Mouse (Mus musculus): ENCODE data around the gene Gm44973. TPM values are rescaled to one million over a fixed set of nuclear protein-coding genes. Genes with fewer than 3 reads are reported as not detected.

Gm44973 gene
- 0.05 and 0.06 TPM in 2 replicates for polyA plus RNA-seq (2012; rRNA removed)

DNA sequence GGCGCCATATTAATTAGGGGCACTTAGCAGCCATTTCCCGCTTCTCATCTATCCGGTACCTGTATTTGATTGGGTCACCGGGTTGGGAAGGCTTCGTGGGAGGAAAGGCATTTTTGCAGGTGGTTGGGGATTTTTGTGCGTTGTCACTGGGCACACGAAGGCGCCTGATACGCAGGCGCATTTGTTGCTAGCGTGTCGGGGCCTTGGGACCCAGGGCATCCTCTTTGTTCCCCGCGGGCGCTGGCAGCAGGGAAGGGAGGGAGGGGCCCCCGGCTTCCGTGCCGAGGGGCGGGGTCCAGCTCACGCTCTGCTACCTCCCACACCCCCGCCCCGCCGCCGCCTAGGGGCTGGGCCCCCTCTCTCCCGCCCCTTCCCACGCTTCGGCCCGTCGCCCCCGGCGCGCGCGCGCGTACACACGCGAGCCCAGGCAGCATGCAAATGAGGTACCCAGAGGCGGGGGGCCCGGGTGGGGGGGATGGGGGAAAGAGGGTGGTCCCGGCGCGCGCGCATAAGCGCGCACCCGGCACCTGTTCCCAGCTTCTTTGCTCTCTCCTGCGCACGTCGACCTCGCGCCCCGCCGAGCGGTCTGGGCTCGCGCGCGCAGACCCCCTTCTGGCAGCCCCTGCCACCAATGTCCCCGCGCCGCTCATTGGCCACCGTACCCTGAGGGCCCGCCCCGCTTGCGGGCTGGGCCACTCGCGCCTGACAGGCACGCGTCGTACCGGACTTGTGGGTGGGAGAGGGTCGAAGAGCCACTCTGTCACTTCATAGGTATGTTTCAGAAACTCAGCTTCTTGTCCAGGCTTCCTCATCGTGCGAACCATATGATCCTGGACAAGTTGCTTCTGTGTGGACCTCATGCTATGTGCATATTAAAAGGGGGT lies at the start of gene Gm44973:
Gene Gm44973, plus strand, starts transcription at position 379 of the 884 bp plus-strand sequence.

DNA sequence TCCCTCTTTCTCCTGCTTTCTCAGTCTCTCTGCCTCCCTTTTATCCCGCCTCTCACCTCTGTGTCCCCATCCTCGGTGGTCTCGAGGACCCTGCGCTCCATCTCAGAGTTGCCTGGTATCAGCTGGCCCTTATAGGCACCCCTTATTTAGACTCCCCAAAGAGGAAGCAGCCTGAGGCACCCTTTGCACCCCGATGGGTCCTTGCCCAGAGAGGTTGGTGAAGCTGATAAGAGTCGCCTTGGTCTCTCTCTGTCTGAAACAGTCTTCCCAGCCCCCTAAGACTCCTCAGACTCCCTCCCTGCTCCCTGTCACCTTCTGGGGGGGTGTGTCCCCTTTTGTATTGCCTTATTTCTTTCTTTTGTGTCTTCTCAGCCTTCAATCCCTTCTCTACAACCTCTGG lies 44.2 kb upstream of the Gm44973 start, which contains the start of gene Sbk3:
Gene Sbk3, minus strand, starts transcription at position 101 of the 400 bp plus-strand sequence.

GRCm38 (mm10) chr7:4996003-4996895 lies 19.0 kb upstream of the Gm44973 start, which contains the start of gene Zfp579:
Gene Zfp579, minus strand, starts transcription at chr7:4996158.

DNA sequence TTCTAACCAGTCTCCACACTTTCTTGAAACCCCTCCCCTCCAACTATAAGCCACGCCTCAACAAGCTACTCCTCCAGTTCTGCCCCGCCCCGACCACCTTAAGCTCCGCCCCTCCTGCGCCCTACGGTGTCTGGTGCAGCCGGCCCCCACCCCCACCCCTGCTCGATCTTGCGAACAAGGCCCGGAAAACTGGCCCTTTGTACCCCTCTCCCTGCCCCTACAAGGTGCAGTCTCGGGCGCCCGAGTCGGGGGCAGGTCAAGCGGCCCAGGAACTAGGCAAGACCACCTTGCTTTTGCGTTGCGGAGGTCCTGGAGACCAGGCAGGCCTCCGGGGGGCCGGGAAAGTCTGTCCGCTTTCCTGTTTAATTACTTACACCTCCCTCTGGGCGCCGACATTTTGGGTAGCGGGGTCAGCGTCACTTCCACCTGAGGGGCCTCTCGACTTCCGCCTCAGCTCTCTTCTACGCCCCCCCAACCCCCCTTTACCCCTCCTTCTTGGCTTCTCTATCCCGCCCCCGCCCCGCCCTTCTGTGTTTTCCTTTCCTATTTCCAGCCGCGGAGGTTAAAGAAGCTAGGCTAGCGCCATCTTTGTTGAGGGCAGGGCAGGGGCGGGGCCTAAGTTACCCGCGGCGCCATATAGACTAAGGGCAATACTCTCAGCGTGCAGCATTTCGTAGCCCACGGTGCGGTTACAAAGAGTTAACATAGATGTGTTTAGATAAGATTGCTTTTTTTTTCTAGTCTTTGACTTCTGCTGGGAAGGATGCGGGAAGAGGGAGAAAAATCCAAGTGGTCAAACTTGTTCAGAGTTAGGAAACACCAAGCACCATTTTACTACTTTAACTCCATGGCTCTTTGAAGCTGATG lies 812 bp upstream of the Gm44973 start, which contains the start of the genes Zfp524 and Fiz1:
Gene Zfp524, plus strand, starts transcription at position 165 of the 867 bp plus-strand sequence.
Gene Fiz1, minus strand, starts transcription at position 447 of the 867 bp plus-strand sequence.

DNA sequence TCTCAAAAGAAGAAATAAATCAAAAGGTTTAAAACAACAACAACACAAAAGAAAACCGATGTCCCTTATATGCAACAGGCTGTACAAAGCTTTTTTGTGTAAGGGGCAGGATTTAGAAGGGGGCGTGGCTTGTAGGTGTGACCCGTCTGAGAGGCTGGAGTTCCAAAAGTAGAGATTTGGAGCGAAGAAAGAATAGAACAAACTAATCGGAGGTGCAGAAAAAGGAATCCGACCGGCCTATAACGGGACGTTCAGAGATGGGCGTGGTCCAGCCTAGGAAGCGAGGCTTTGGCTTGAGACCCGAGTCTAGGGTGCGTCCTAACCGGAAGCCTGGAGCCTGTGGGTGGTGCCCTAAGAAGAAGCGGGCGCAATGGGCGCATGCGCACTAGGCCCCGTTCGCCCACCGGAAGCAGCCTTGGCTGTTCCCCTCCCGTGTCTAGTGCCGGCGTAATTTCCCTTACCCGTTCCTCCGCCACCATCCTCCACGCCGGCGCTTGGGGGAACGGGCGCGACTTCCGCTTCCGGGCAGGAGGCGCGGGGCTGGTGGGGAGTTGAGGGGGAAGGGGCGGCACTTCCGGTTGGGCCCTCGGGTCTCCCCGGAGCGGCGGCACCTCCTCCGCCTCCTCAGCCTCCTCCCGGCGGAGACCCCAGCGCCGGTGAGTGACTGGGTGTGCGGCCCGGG lies 4.8 kb downstream of the Gm44973 start, which contains the start of the genes Zfp865 and Ccdc106:
Gene Zfp865, plus strand, starts transcription at position 377 of the 682 bp plus-strand sequence.
Gene Ccdc106, plus strand, starts transcription at position 554 of the 682 bp plus-strand sequence.

GRCm38 (mm10) chr7:5033818-5034217 lies 18.5 kb downstream of the Gm44973 start, which contains the start of gene 4632433K11Rik:
Gene 4632433K11Rik, plus strand, starts transcription at chr7:5034118.

GRCm38 (mm10) chr7:5038109-5038732 lies 22.9 kb downstream of the Gm44973 start, which contains the start of gene Zfp784:
Gene Zfp784, minus strand, starts transcription at chr7:5038446.

GRCm38 (mm10) chr7:5051193-5052192 lies 36.2 kb downstream of the Gm44973 start, which contains the start of gene Zfp580:
Gene Zfp580, plus strand, starts transcription at chr7:5051538.

DNA sequence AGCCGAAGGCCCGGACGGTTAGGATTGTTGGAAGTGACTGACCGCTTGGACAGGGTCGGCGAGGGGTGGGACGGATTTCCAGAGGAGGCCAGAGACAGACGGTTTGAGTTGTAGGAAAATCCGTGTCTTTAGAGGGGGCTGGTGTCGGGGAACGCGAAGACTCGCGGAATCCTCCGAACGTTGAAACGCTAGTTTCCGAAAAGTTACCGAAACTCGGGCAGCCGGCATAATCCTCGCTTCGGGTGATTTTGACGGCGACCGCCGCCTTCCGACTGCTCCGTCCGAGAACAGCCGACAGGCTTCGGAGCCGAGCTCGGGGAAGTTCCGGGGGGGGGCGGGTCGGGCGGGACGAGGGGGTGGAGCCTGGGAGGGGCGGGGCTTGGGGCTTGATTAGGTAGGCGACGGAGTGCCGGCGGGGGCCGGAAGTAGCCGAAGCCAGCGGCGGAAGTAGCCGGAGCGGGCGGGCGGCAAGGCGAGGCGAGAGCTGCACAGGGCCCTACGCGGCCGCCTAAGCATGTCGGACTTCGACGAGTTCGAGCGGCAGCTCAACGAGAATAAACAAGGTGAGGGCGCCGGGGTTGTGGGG lies 46.6 kb downstream of the Gm44973 start, which contains the start of gene U2af2:
Gene U2af2, plus strand, starts transcription at position 370 of the 586 bp plus-strand sequence.

DNA sequence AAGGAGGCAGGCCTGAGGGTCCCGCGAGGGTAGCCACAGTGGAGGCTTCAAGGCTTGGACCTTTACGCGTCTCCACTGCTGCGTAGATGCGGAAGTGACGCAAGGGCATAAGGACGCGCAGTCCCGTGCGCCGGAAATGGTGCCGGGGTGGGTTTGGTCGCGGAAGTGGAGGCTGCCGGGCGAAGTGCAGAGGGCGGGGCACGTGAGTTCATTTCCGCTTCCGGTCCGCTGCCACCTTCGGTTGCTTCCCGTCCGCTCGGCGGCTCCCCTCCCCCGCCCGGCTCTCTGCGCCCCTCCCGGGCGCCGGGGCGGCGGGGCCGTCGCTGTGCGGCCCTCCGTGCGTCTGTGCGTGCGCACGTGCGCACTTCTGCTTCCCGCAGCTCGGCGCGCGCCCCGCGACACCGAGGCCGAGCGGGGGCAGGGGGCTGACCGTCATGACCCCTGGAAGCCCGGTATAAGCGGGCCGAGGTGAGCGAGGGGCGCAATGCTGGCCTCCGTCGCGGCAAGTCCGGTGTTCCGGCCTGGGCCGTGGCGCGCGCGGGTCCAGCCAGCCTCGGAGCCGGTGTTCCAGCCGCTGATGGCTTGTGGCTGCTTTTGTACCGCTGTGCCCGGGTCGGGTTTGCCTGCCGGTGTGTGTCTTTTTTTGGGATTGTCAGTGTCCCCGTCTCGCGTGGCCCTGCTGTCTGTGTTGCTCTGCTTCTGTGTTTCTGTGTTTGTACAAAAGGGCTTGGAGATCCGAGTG lies 64.9 kb downstream of the Gm44973 start, which contains the start of gene Epn1:
Gene Epn1, plus strand, starts transcription at position 226 of the 742 bp plus-strand sequence.

Other genes starting within 250 kb of the Gm44973 start
- gene Fam71e2, start 244.2 kb upstream of the Gm44973 start, polyA plus RNA-seq (2012; rRNA removed), result not detected in 2 replicates
- gene Il11, start 232.6 kb upstream of the Gm44973 start, polyA plus RNA-seq (2012; rRNA removed), result 0.02 TPM in 2 replicates
- gene Tmem190, start 232.6 kb upstream of the Gm44973 start, polyA plus RNA-seq (2012; rRNA removed), result not detected in 2 replicates
- 6.5 and 7.0 TPM in 2 replicates for gene Tmem238, start 225.8 kb upstream of the Gm44973 start, polyA plus RNA-seq (2012; rRNA removed)
- 272 and 305 TPM in 2 replicates for gene Rpl28, start 222.6 kb upstream of the Gm44973 start, polyA plus RNA-seq (2012; rRNA removed)
- 224 and 291 TPM in 2 replicates for gene Ube2s, start 202.9 kb upstream of the Gm44973 start, polyA plus RNA-seq (2012; rRNA removed)
- gene Shisa7, start 170.8 kb upstream of the Gm44973 start, polyA plus RNA-seq (2012; rRNA removed), result 0.01 and 0.02 TPM in 2 replicates
- 1.9 and 2.1 TPM in 2 replicates for gene Isoc2b, start 145.2 kb upstream of the Gm44973 start, polyA plus RNA-seq (2012; rRNA removed)
- gene Isoc2a, start 138.3 kb upstream of the Gm44973 start, polyA plus RNA-seq (2012; rRNA removed), result 5.9 and 6.6 TPM in 2 replicates
- 0.07 and 0.08 TPM in 2 replicates for gene Gm36210, start 109.0 kb upstream of the Gm44973 start, polyA plus RNA-seq (2012; rRNA removed)
- gene Zfp628, start 100.3 kb upstream of the Gm44973 start, polyA plus RNA-seq (2012; rRNA removed), result 2.6 and 2.8 TPM in 2 replicates
- 0.36 and 0.53 TPM in 2 replicates for gene Nat14, start 93.5 kb upstream of the Gm44973 start, polyA plus RNA-seq (2012; rRNA removed)
- gene Ssc5d, start 89.7 kb upstream of the Gm44973 start, polyA plus RNA-seq (2012; rRNA removed), result 0.08 and 0.35 TPM in 2 replicates
- not detected in 2 replicates for gene Sbk2, start 51.1 kb upstream of the Gm44973 start, polyA plus RNA-seq (2012; rRNA removed)
- 0.02 TPM in 1 of 2 replicates, not detected in the other for gene Sbk3, start 44.3 kb upstream of the Gm44973 start, polyA plus RNA-seq (2012; rRNA removed)
- 6.4 and 7.8 TPM in 2 replicates for gene Zfp579, start 19.3 kb upstream of the Gm44973 start, polyA plus RNA-seq (2012; rRNA removed)
- gene Zfp524, start 1.1 kb upstream of the Gm44973 start, polyA plus RNA-seq (2012; rRNA removed), result 8.2 and 9.0 TPM in 2 replicates
- gene Fiz1, start 799 bp upstream of the Gm44973 start, polyA plus RNA-seq (2012; rRNA removed), result 11.0 and 12.0 TPM in 2 replicates
- gene Zfp865, start 4.9 kb downstream of the Gm44973 start, polyA plus RNA-seq (2012; rRNA removed), result 4.9 and 5.9 TPM in 2 replicates
- 0.42 and 0.45 TPM in 2 replicates for gene Ccdc106, start 5.1 kb downstream of the Gm44973 start, polyA plus RNA-seq (2012; rRNA removed)
- not detected in 2 replicates for gene 4632433K11Rik, start 18.6 kb downstream of the Gm44973 start, polyA plus RNA-seq (2012; rRNA removed)
- gene Zfp784, start 22.9 kb downstream of the Gm44973 start, polyA plus RNA-seq (2012; rRNA removed), result 0.83 and 1.1 TPM in 2 replicates
- 1.2 and 1.3 TPM in 2 replicates for gene Zfp580, start 36.0 kb downstream of the Gm44973 start, polyA plus RNA-seq (2012; rRNA removed)
- 130 and 139 TPM in 2 replicates for gene U2af2, start 46.6 kb downstream of the Gm44973 start, polyA plus RNA-seq (2012; rRNA removed)
- 45.0 and 54.7 TPM in 2 replicates for gene Epn1, start 64.7 kb downstream of the Gm44973 start, polyA plus RNA-seq (2012; rRNA removed)
- not detected in 2 replicates for gene Rfpl4, start 101.5 kb downstream of the Gm44973 start, polyA plus RNA-seq (2012; rRNA removed)
- 0.14 and 0.20 TPM in 2 replicates for gene Rasl2-9, start 110.5 kb downstream of the Gm44973 start, polyA plus RNA-seq (2012; rRNA removed)
- gene Vmn1r55, start 134.2 kb downstream of the Gm44973 start, polyA plus RNA-seq (2012; rRNA removed), result not detected in 2 replicates
- gene Vmn1r56, start 181.3 kb downstream of the Gm44973 start, polyA plus RNA-seq (2012; rRNA removed), result not detected in 2 replicates
- gene Vmn1r57, start 203.0 kb downstream of the Gm44973 start, polyA plus RNA-seq (2012; rRNA removed), result not detected in 2 replicates

Data from liver, embryonic 14 days (tissue).